Mouse (Mus musculus): ENCODE data around the gene Prps2. TPM values are rescaled to one million over a fixed set of nuclear protein-coding genes. Genes with fewer than 3 reads are reported as not detected.

The Prps2 gene
- 65.3 TPM for total RNA-seq (2023)

GRCm38 (mm10) chrX:167382047-167382853 lies at the start of gene Prps2:
Gene Prps2, minus strand, starts transcription at chrX:167382749.

GRCm38 (mm10) chrX:167330399-167330798 lies 52.1 kb downstream of the Prps2 start, which contains the start of gene Tlr7:
Gene Tlr7, minus strand, starts transcription at chrX:167330558.

Other genes with a start within 250 kb of the Prps2 start
- 3,686 TPM for gene Tmsb4x, start 173.4 kb downstream of the Prps2 start, total RNA-seq (2023)
- 0.52 TPM for gene Tlr8, start 118.4 kb downstream of the Prps2 start, total RNA-seq (2023)
- 6.0 TPM for gene Tlr7, start 52.2 kb downstream of the Prps2 start, total RNA-seq (2023)

Measured in CD8-positive naive resting alpha-beta T cell, adult 57 days (primary cell).